Mouse (Mus musculus): Measurements from ENCODE around the gene Btbd9. TPM values are rescaled to one million over a fixed set of nuclear protein-coding genes. Genes with fewer than 3 reads are reported as not detected.

The Btbd9 gene
- polyA plus RNA-seq, 1 experiment from 2014 or later: 150 TPM

GRCm38 (mm10) chr17:30285641-30286040 is 290.6 kb downstream of the Btbd9 start:
- Histone ChIP-seq H3K4me3 (no peak overlapping the region), H3K27me3 (no peaks in the 10 kb centered on the region), H3K27ac (peak overlapping the region; percentile 56; the same call in 1 of the 2 replicates), H3K4me2 (no peak overlapping the region), H3K36me3 (no peaks in the 10 kb centered on the region), H3K4me1 (replicated peaks) (peaks cover 18% of the 10 kb centered on the region), H3K9me3 (no peaks in the 10 kb centered on the region), H3K9ac (no peak overlapping the region)
- no peak for ATAC-seq (ENCODE audit: low FRiP score)
- WGBS: 94% methylated on average over 2 of the region's 2 CpGs

- no peaks in the 10 kb centered on the region for H3K9me3 ChIP-seq
- 85% methylated on average over 4 of the region's 4 CpGs for WGBS
- no peaks in the 10 kb centered on the region for H3K27me3 ChIP-seq
- H3K4me3 ChIP-seq: no peak overlapping the region
- no peak overlapping the region for H3K4me2 ChIP-seq
- H3K4me1 ChIP-seq (replicated peaks): peaks cover 37% of the 10 kb centered on the region
- H3K9ac ChIP-seq: no peak overlapping the region
- H3K27ac ChIP-seq: no peak overlapping the region
- no peak for ATAC-seq (ENCODE audit: low FRiP score)
- no peaks in the 10 kb centered on the region for H3K36me3 ChIP-seq
These were observed 292.7 kb downstream of the Btbd9 start for GRCm38 (mm10) chr17:30283460-30284050.

- no peak overlapping the region for H3K9ac ChIP-seq
- ATAC-seq (ENCODE audit: low FRiP score): no peak
- no peaks in the 10 kb centered on the region for H3K27me3 ChIP-seq
- no peak overlapping the region for H3K4me3 ChIP-seq
- peaks cover 38% of the 10 kb centered on the region for H3K4me1 ChIP-seq (replicated peaks)
- no peaks in the 10 kb centered on the region for H3K9me3 ChIP-seq
- H3K27ac ChIP-seq: no peak overlapping the region
- no peak overlapping the region for H3K4me2 ChIP-seq
- no peaks in the 10 kb centered on the region for H3K36me3 ChIP-seq
These were observed 293.3 kb downstream of the Btbd9 start for GRCm38 (mm10) chr17:30283001-30283400.

- no peak for ATAC-seq (ENCODE audit: low FRiP score)
These were observed 295.8 kb downstream of the Btbd9 start for GRCm38 (mm10) chr17:30280323-30281118.

GRCm38 (mm10) chr17:30279684-30280083 is 296.6 kb downstream of the Btbd9 start:
- 27% methylated on average over 5 of the region's 5 CpGs for WGBS

More at GRCm38 (mm10) chr17:30280323-30281118, 295.8 kb downstream of the Btbd9 start:
- 0 out of 2 replicates have a peak overlapping the region, but pooled peaks have one; percentile 24 for H3K27ac ChIP-seq
- 58% methylated on average over 7 of the region's 7 CpGs for WGBS
- H3K27me3 ChIP-seq: no peaks in the 10 kb centered on the region
- H3K9me3 ChIP-seq: no peaks in the 10 kb centered on the region
- no peak overlapping the region for H3K9ac ChIP-seq
- peaks cover 30% of the 10 kb centered on the region for H3K4me1 ChIP-seq (replicated peaks)
- no peak overlapping the region for H3K4me2 ChIP-seq
- H3K4me3 ChIP-seq: no peak overlapping the region
- H3K36me3 ChIP-seq: no peaks in the 10 kb centered on the region

GRCm38 (mm10) chr17:30278596-30279378 is 297.5 kb downstream of the Btbd9 start:
- no peaks in the 10 kb centered on the region for H3K27me3 ChIP-seq
- H3K36me3 ChIP-seq: peaks cover 9% of the 10 kb centered on the region; the same call in 1 of the 2 replicates
- H3K27ac ChIP-seq: peak overlapping the region; percentile 63
- H3K9me3 ChIP-seq: no peaks in the 10 kb centered on the region
- peak overlapping the region; percentile 24; the same call in 1 of the 2 replicates for H3K9ac ChIP-seq
- WGBS: 21% methylated on average over 16 of the region's 16 CpGs
- H3K4me1 ChIP-seq (replicated peaks): peaks cover 22% of the 10 kb centered on the region
- ATAC-seq (ENCODE audit: low FRiP score): no peak
- no peak overlapping the region for H3K4me2 ChIP-seq
- H3K4me3 ChIP-seq: no peak overlapping the region

More at GRCm38 (mm10) chr17:30279684-30280083, 296.6 kb downstream of the Btbd9 start:
- Histone ChIP-seq H3K4me2 (no peak overlapping the region), H3K27ac (peak overlapping the region; percentile 63), H3K9ac (no peak overlapping the region), H3K27me3 (no peaks in the 10 kb centered on the region), H3K4me1 (replicated peaks) (peaks cover 22% of the 10 kb centered on the region), H3K9me3 (no peaks in the 10 kb centered on the region), H3K36me3 (0 out of 2 replicates have a peak, but pooled peaks cover 1% of the 10 kb centered on the region), H3K4me3 (no peak overlapping the region)
- ATAC-seq (ENCODE audit: low FRiP score): no peak

GRCm38 (mm10) chr17:30276477-30276876 is 299.8 kb downstream of the Btbd9 start:
- Histone ChIP-seq H3K9me3 (no peaks in the 10 kb centered on the region), H3K4me1 (replicated peaks) (peaks cover 22% of the 10 kb centered on the region), H3K27ac (no peak overlapping the region), H3K36me3 (peaks cover 11% of the 10 kb centered on the region; the same call in 1 of the 2 replicates), H3K4me2 (no peak overlapping the region), H3K4me3 (no peak overlapping the region), H3K27me3 (no peaks in the 10 kb centered on the region), H3K9ac (no peak overlapping the region)
- 86% methylated on average over 4 of the region's 4 CpGs for WGBS
- peak; percentile 22; the same call in 1 of the 2 replicates for ATAC-seq (ENCODE audit: low FRiP score)

GRCm38 (mm10) chr17:30272769-30273168 is 303.5 kb downstream of the Btbd9 start:
- H3K9me3 ChIP-seq: no peaks in the 10 kb centered on the region
- no peak overlapping the region for H3K9ac ChIP-seq
- H3K4me2 ChIP-seq: no peak overlapping the region
- peaks cover 11% of the 10 kb centered on the region; the same call in 1 of the 2 replicates for H3K36me3 ChIP-seq
- H3K27ac ChIP-seq: no peak overlapping the region
- ATAC-seq (ENCODE audit: low FRiP score): no peak
- H3K27me3 ChIP-seq: no peaks in the 10 kb centered on the region
- no peak overlapping the region for H3K4me3 ChIP-seq
- 84% methylated on average over 6 of the region's 6 CpGs for WGBS
- H3K4me1 ChIP-seq (replicated peaks): 0 out of 2 replicates have a peak, but pooled peaks cover 9% of the 10 kb centered on the region

GRCm38 (mm10) chr17:30269136-30270063 is 306.9 kb downstream of the Btbd9 start:
- no peak overlapping the region for H3K4me2 ChIP-seq
- no peak overlapping the region for H3K4me3 ChIP-seq
- no peak overlapping the region for H3K9ac ChIP-seq
- no peak overlapping the region for H3K27ac ChIP-seq
- peaks cover 13% of the 10 kb centered on the region; the same call in 1 of the 2 replicates for H3K4me1 ChIP-seq (replicated peaks)
- no peaks in the 10 kb centered on the region for H3K27me3 ChIP-seq
- H3K9me3 ChIP-seq: no peaks in the 10 kb centered on the region
- H3K36me3 ChIP-seq: peaks cover 7% of the 10 kb centered on the region; the same call in 1 of the 2 replicates
- ATAC-seq (ENCODE audit: low FRiP score): no peak
- 75% methylated on average over 11 of the region's 11 CpGs for WGBS

GRCm38 (mm10) chr17:30268456-30268855 is 307.8 kb downstream of the Btbd9 start:
- no peak overlapping the region for H3K4me2 ChIP-seq
- no peaks in the 10 kb centered on the region for H3K27me3 ChIP-seq
- ATAC-seq (ENCODE audit: low FRiP score): no peak
- no peak overlapping the region for H3K4me3 ChIP-seq
- WGBS: 92% methylated on average over 8 of the region's 8 CpGs
- no peaks in the 10 kb centered on the region; the same call in 1 of the 2 replicates for H3K36me3 ChIP-seq
- peaks cover 18% of the 10 kb centered on the region for H3K4me1 ChIP-seq (replicated peaks)
- no peak overlapping the region for H3K9ac ChIP-seq
- no peaks in the 10 kb centered on the region for H3K9me3 ChIP-seq
- H3K27ac ChIP-seq: no peak overlapping the region

- ATAC-seq (ENCODE audit: low FRiP score): no peak
- Histone ChIP-seq H3K27ac (no peak overlapping the region; the same call in 1 of the 2 replicates), H3K9ac (no peak overlapping the region), H3K4me3 (no peak overlapping the region), H3K4me2 (no peak overlapping the region), H3K27me3 (no peaks in the 10 kb centered on the region), H3K9me3 (no peaks in the 10 kb centered on the region), H3K36me3 (no peaks in the 10 kb centered on the region), H3K4me1 (replicated peaks) (peaks cover 28% of the 10 kb centered on the region)
- 79% methylated on average over 5 of the region's 5 CpGs for WGBS
These were observed 308.8 kb downstream of the Btbd9 start for GRCm38 (mm10) chr17:30267432-30267973.
